Mouse (Mus musculus) midbrain, embryonic 12.5 days (tissue): ENCODE data around the gene Ablim2. TPM values are rescaled to one million over a fixed set of nuclear protein-coding genes. Genes with fewer than 3 reads are reported as not detected.

Source experiments
- ATAC-seq: fragments of 200-750 bp; cut with Nextera tagmentation; 2 replicates; pipeline ENCODE4 v1.8.0; 2017; ENCODE audit warnings: low read depth, moderate TSS enrichment, moderate library complexity; ENCODE audit not compliant: low FRiP score
- H3K27ac ChIP-seq: fragments of 300-500 bp; sonication (generic); replicated peaks from 2 replicates; pipeline ENCODE4 v1.5.1; 2016; ENCODE audit warnings: mild to moderate bottlenecking
- H3K27me3 ChIP-seq: fragments of 300-500 bp; sonication (generic); 2 replicates; pipeline ENCODE4 v1.6.1; 2016; ENCODE audit warnings: mild to moderate bottlenecking
- H3K36me3 ChIP-seq: fragments of 300-500 bp; sonication (generic); 2 replicates; pipeline ENCODE4 v1.6.1; 2016
- H3K4me1 ChIP-seq: fragments of 300-500 bp; sonication (generic); 2 replicates; pipeline ENCODE4 v1.6.1; 2016
- H3K4me2 ChIP-seq: fragments of 300-500 bp; sonication (generic); replicated peaks from 2 replicates; pipeline ENCODE4 v1.6.1; 2016; ENCODE audit warnings: mild to moderate bottlenecking, moderate library complexity
- H3K4me3 ChIP-seq: fragments of 300-500 bp; sonication (generic); 2 replicates; pipeline ENCODE4 v1.5.1; 2016; ENCODE audit warnings: mild to moderate bottlenecking
- H3K9ac ChIP-seq: fragments of 300-500 bp; sonication (generic); replicated peaks from 2 replicates; pipeline ENCODE4 v1.6.1; 2016; ENCODE audit warnings: mild to moderate bottlenecking, moderate library complexity
- H3K9me3 ChIP-seq: fragments of 300-500 bp; sonication (generic); 2 replicates; pipeline ENCODE4 v1.6.1; 2016; ENCODE audit warnings: mild to moderate bottlenecking
- WGBS: fragments of 180-500 bp; shearing (Covaris S2); methylation state at CpG from one replicate; pipeline ENCODE4 v1.1.7; 2016; 5-methylcytosine and 5-hydroxymethylcytosine counted together
- polyA plus RNA-seq: library from polyadenylated mRNA; unstranded; fragments of >200 nt; fragmentation: Nextera tagmentation; extraction: Ambion mirVana; gene quantifications from 2 replicates; pipeline ENCODE4 v1.2.1, GENCODE M21; 2016

Gene Ablim2
- polyA plus RNA-seq, 1 experiment from 2014 or later = 1.1 TPM

DNA sequence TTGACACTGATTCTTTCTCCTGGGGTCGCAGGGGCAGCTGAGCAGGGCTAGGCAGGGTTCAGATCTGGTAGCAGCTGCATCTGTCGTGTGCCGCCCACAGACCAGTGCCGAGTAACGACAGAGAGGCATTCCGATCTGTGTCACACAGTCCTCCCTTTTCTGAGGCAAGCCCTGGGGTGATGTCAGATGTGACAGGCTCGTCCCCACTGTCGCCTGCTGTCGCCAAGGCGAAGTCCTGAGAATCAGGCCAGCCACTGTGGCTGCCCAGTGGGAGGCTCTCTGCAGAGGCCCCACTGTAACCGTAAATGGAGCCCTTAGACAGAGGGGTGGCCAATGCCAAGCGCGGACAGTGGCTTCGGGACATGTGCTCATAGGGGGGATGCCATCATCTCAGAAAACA is 69.4 kb downstream of the Ablim2 start:
- Histone ChIP-seq H3K4me2 (no peak overlapping the region), H3K27ac (no peak overlapping the region), H3K4me1 (0 out of 2 replicates have a peak, but pooled peaks cover 6% of the 10 kb centered on the region), H3K36me3 (no peaks in the 10 kb centered on the region), H3K27me3 (no peaks in the 10 kb centered on the region; the same call in 1 of the 2 replicates), H3K9ac (no peak overlapping the region), H3K9me3 (no peaks in the 10 kb centered on the region), H3K4me3 (no peak overlapping the region)
- WGBS = 42% methylated on average over 14 of the region's 14 CpGs
- no peak for ATAC-seq

DNA sequence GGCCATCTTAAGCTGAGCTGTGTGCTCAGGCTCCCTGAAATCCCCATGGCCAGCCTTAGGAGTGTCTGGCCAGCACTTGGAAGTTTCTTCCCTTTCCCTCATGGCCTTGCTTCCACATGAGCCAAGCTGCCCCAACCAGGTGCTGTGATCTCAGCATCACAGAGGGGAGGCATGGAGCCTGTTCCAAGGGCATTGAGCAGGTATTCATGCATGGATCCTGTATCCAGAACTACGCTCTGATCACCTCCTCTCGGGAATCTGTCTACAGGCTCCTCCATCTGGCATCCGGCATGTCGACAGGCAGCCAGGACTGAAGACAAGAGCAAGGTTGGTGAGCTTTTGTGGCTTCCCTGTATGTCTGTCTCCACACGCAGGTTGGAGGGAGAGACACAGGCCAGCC is 70.2 kb downstream of the Ablim2 start:
- no peak overlapping the region for H3K27ac ChIP-seq
- H3K4me2 ChIP-seq = no peak overlapping the region
- H3K36me3 ChIP-seq = no peaks in the 10 kb centered on the region
- H3K27me3 ChIP-seq = no peaks in the 10 kb centered on the region; the same call in 1 of the 2 replicates
- 86% methylated on average over 5 of the region's 5 CpGs for WGBS
- ATAC-seq = no peak
- 0 out of 2 replicates have a peak, but pooled peaks cover 6% of the 10 kb centered on the region for H3K4me1 ChIP-seq
- no peak overlapping the region for H3K4me3 ChIP-seq
- no peaks in the 10 kb centered on the region for H3K9me3 ChIP-seq
- H3K9ac ChIP-seq = no peak overlapping the region

DNA sequence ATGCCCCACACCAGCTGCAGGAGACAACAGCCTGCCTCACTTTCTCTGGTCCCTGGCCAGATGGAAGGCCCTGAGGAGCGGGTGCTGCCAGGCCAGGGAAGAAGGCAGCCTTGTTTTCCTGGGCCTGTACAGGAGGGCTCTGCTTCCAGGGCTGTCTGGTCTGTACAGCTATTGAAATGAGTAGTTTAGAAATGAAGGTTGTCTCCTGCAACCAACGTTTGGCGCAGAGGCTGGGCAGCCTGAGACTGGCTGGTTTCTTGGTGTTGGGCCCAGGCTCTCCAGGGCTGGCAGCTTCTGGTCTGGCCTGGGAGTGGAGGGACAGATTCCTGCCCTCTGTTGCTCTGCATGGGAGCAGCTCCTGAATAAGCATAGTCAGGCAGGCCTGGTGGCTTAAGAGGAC is 72.4 kb downstream of the Ablim2 start:
- Histone ChIP-seq H3K27me3 (no peaks in the 10 kb centered on the region; the same call in 1 of the 2 replicates), H3K9me3 (no peaks in the 10 kb centered on the region), H3K9ac (no peak overlapping the region), H3K4me3 (no peak overlapping the region), H3K4me2 (no peak overlapping the region), H3K36me3 (no peaks in the 10 kb centered on the region), H3K27ac (no peak overlapping the region), H3K4me1 (0 out of 2 replicates have a peak, but pooled peaks cover 6% of the 10 kb centered on the region)
- ATAC-seq = no peak
- WGBS = 87% methylated on average over 3 of the region's 3 CpGs

- Histone ChIP-seq H3K9me3 (no peaks in the 10 kb centered on the region), H3K4me2 (no peak overlapping the region), H3K27ac (no peak overlapping the region), H3K9ac (no peak overlapping the region), H3K27me3 (no peaks in the 10 kb centered on the region; the same call in 1 of the 2 replicates), H3K4me1 (no peaks in the 10 kb centered on the region), H3K4me3 (no peak overlapping the region), H3K36me3 (no peaks in the 10 kb centered on the region)
- 90% methylated on average over 4 of the region's 4 CpGs for WGBS
- no peak for ATAC-seq
These were observed 76.2 kb downstream of the Ablim2 start for GRCm38 (mm10) chr5:35833881-35834280.

- WGBS = 92% methylated on average over 15 of the region's 15 CpGs
- H3K4me1 ChIP-seq = no peaks in the 10 kb centered on the region
- H3K27me3 ChIP-seq = no peaks in the 10 kb centered on the region
- no peak overlapping the region for H3K4me2 ChIP-seq
- ATAC-seq = no peak
- H3K27ac ChIP-seq = no peak overlapping the region
- no peak overlapping the region for H3K4me3 ChIP-seq
- no peak overlapping the region for H3K9ac ChIP-seq
- no peaks in the 10 kb centered on the region for H3K9me3 ChIP-seq
- H3K36me3 ChIP-seq = no peaks in the 10 kb centered on the region
These were observed 79.3 kb downstream of the Ablim2 start for GRCm38 (mm10) chr5:35836992-35837391.

DNA sequence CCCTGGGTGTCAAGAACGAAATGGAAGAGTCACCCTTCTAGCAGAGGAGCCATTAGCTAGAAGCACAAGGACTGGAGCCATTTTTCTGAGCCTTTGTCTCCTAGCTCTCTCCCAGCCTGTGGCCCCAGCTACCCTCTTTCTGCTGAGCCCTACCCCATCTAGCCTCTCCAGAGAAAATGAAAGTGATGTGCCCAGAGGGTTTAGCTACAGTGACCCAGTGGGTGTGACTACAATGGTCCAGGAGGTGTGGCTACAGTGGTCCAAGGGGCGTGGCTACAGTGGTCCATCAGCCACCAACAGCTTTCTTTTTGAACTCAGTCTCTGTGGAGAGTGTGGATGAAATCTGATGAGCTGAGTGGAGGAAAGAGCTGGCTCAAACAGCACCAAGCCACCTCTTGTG is 81.6 kb downstream of the Ablim2 start:
- Histone ChIP-seq H3K4me1 (no peaks in the 10 kb centered on the region), H3K4me3 (no peak overlapping the region), H3K36me3 (no peaks in the 10 kb centered on the region), H3K4me2 (no peak overlapping the region), H3K27ac (no peak overlapping the region), H3K9me3 (no peaks in the 10 kb centered on the region), H3K9ac (no peak overlapping the region), H3K27me3 (no peaks in the 10 kb centered on the region)
- 32% methylated on average over 2 of the region's 2 CpGs for WGBS
- no peak for ATAC-seq

GRCm38 (mm10) chr5:35851485-35851884 is 93.8 kb downstream of the Ablim2 start:
- Histone ChIP-seq H3K4me3 (no peak overlapping the region), H3K4me2 (no peak overlapping the region), H3K27ac (no peak overlapping the region), H3K27me3 (no peaks in the 10 kb centered on the region; the same call in 1 of the 2 replicates), H3K36me3 (no peaks in the 10 kb centered on the region), H3K9me3 (no peaks in the 10 kb centered on the region), H3K9ac (no peak overlapping the region), H3K4me1 (peaks cover 14% of the 10 kb centered on the region)
- no peak for ATAC-seq
- WGBS = 40% methylated on average over 5 of the region's 5 CpGs

DNA sequence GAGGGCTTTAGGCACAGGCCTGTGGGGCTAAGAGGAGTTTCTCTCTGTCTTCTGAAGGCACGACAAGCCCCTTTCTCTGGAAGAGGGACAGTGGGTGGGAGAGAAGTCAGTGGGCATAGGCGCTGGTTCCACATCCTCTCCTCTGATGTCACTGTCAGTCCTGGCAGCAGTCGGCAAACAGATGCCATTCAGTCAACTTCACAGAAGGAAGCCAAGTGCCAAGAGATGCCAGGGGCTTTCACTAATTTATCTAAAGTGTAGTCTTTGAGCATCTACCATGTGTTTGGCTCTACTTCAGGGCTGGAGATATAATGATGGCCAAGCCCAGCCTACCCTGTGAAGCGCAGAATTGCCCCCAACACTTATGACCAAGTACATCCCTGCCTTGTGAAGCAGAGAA is 95.8 kb downstream of the Ablim2 start:
- Histone ChIP-seq H3K9me3 (no peaks in the 10 kb centered on the region), H3K27me3 (no peaks in the 10 kb centered on the region; the same call in 1 of the 2 replicates), H3K36me3 (no peaks in the 10 kb centered on the region), H3K4me2 (no peak overlapping the region), H3K4me3 (no peak overlapping the region), H3K27ac (no peak overlapping the region), H3K9ac (no peak overlapping the region), H3K4me1 (peaks cover 14% of the 10 kb centered on the region)
- WGBS = 90% methylated on average over 4 of the region's 4 CpGs
- no peak for ATAC-seq

GRCm38 (mm10) chr5:35856245-35856644 is 98.6 kb downstream of the Ablim2 start:
- H3K36me3 ChIP-seq = no peaks in the 10 kb centered on the region
- no peak overlapping the region for H3K9ac ChIP-seq
- peaks cover 3% of the 10 kb centered on the region; the same call in 1 of the 2 replicates for H3K27me3 ChIP-seq
- peaks cover 6% of the 10 kb centered on the region for H3K4me1 ChIP-seq
- H3K9me3 ChIP-seq = no peaks in the 10 kb centered on the region
- H3K4me2 ChIP-seq = no peak overlapping the region
- H3K4me3 ChIP-seq = no peak overlapping the region
- H3K27ac ChIP-seq = no peak overlapping the region
- WGBS = 47% methylated on average over 3 of the region's 3 CpGs
- ATAC-seq = no peak

DNA sequence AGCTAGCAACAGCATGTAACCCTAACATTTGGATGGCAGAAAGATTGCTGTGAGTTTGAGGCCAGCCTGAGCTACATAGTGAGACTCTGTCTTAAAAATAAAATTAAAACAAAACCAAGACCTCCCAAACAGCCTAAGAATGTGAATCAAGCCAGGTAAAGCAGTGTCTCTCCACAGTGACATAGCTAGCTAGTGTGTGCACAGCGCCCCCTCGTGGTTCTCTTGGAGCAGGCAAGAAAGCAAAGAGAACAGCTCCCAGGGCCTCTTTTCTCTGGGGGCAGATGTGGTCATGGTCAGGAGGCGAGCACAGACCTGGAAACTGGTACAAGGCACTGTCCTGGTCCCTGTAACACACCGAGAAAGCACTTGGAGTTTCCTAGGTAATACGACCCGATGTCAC is 100.4 kb downstream of the Ablim2 start:
- H3K36me3 ChIP-seq = no peaks in the 10 kb centered on the region
- no peak overlapping the region for H3K4me2 ChIP-seq
- H3K27me3 ChIP-seq = 0 out of 2 replicates have a peak, but pooled peaks cover 3% of the 10 kb centered on the region
- no peaks in the 10 kb centered on the region for H3K9me3 ChIP-seq
- no peak overlapping the region for H3K4me3 ChIP-seq
- 25% methylated on average over 6 of the region's 6 CpGs for WGBS
- H3K4me1 ChIP-seq = no peaks in the 10 kb centered on the region; the same call in 1 of the 2 replicates
- no peak overlapping the region for H3K9ac ChIP-seq
- no peak overlapping the region for H3K27ac ChIP-seq
- ATAC-seq = no peak

GRCm38 (mm10) chr5:35861456-35861855 is 103.8 kb downstream of the Ablim2 start:
- Histone ChIP-seq H3K4me1 (no peaks in the 10 kb centered on the region; the same call in 1 of the 2 replicates), H3K4me2 (no peak overlapping the region), H3K9me3 (no peaks in the 10 kb centered on the region), H3K27me3 (0 out of 2 replicates have a peak, but pooled peaks cover 3% of the 10 kb centered on the region), H3K9ac (no peak overlapping the region), H3K27ac (no peak overlapping the region), H3K4me3 (no peak overlapping the region), H3K36me3 (no peaks in the 10 kb centered on the region)
- no peak for ATAC-seq
- 92% methylated on average over 2 of the region's 2 CpGs for WGBS

GRCm38 (mm10) chr5:35869973-35870372 is 112.3 kb downstream of the Ablim2 start:
- Histone ChIP-seq H3K27me3 (no peaks in the 10 kb centered on the region), H3K4me1 (peaks cover 5% of the 10 kb centered on the region; the same call in 1 of the 2 replicates), H3K27ac (no peak overlapping the region), H3K36me3 (no peaks in the 10 kb centered on the region), H3K9ac (no peak overlapping the region), H3K9me3 (no peaks in the 10 kb centered on the region), H3K4me3 (no peak overlapping the region), H3K4me2 (no peak overlapping the region)
- ATAC-seq = no peak
- WGBS = 83% methylated on average over 4 of the region's 4 CpGs
